Mouse (Mus musculus): ENCODE results near the gene Hunk.

GRCm38 (mm10) chr16:90458899-90459610, 73.2 kb downstream of the Hunk start:
- no peak for TF ChIP-seq GATA1 (IDR thresholded peaks at IDR 0.05; ENCODE audit: borderline replicate concordance, low read length)
- no peak for TF ChIP-seq FLI1 (IDR thresholded peaks at IDR 0.05; ENCODE audit: low read length)
